Mouse (Mus musculus) left cerebral cortex, postnatal 4 days (tissue): ENCODE results near the gene Ext2. TPM values are rescaled to one million over a fixed set of nuclear protein-coding genes. Genes with fewer than 3 reads are reported as not detected.
A peak's percentile ranks its signal among the peaks of the same experiment; 100 is the strongest.

Source experiments
- DNase-seq: peaks from one replicate; pipeline ENCODE4 v3.0.0-alpha.2; 2022
- intact Hi-C: fragments of 180-260 bp; cut with DNase I; formaldehyde crosslinking; loops from one replicate; pipeline ENCODE4 v1.15.1; 2025
- total RNA-seq, 2 experiments: library from RNA; stranded (reverse); gene quantifications; 2 replicates each; pipeline ENCODE4 v1.2.3; 2021

The Ext2 gene
- total RNA-seq, 2 experiments from 2014 or later: 66.8 to 68.4 TPM

DNA sequence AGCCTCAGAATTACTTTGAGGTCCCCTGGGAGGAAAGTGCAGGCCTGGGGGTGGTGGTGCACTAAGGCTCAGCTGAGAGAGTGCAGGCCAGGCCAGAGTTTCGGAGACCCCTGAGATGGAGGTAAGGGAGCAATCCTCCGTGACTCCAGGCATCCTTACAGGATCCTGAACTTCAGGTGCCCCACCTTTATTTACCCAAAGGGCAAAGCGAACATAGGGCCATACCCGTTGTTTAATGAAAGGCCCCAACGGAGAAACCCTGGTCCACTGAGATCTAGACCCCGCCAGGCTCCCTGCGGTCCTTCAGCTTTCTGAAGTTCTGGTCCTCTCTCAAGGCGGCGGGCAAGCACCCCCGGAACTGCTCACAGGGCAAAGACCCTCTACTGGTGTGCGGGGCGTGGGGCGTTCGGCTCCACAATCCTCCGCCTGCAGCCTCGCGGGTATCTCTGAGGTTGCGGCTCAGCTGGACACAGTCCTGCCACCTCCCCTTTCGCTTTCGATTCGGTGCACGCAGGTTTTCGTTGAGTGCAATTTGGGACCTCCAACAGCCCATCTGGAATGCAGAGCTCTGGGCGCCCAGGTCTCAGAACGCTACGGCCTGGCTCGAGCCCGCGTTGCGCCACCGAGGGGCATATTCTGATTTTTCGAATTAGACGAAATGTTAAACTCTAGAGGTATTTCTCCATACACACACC lies 176.6 kb downstream of the Ext2 start:
- DNase-seq: no peak
- intact Hi-C loops: no loop called here

DNA sequence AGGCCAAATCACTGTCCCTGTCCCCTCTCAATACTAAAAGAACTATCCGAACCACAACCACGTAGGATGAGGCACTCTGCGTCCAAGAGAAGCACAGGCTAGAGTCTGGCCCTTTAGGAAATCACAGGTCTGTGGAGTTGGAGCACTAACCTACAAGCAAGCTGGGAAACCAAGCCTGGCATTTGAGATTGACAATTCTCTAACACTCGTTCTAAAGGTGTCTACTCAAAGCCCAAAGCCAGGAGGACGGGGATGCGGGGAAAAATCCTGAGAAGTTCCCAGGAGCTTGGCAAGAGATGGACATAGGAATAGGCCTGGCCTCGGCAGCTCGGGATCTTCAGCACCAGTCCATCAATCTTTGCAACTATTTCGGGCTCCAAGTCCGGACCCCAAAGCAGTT lies 177.2 kb downstream of the Ext2 start:
- intact Hi-C loops: no loop called here
- DNase-seq: no peak

DNA sequence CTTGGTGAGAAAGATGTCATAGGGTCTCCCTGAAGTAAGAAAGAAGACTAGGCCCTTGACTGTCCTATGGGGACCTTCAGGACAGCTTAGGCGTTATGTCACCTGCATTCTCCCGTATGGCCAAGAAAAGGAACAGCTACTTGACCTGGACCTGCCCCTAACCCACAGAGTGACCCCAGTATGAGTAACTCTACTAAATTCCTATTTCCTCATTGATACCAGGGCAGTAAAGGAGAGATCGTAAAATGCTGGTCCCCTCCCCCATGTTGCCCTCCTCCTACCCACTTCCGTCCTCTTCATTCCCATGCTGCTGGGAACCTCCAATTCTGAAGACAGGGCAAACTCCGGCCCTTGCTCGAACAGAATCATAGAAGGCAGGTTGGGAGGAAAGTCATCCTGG lies 177.6 kb downstream of the Ext2 start:
- intact Hi-C loops: no loop called here
- DNase-seq: no peak

DNA sequence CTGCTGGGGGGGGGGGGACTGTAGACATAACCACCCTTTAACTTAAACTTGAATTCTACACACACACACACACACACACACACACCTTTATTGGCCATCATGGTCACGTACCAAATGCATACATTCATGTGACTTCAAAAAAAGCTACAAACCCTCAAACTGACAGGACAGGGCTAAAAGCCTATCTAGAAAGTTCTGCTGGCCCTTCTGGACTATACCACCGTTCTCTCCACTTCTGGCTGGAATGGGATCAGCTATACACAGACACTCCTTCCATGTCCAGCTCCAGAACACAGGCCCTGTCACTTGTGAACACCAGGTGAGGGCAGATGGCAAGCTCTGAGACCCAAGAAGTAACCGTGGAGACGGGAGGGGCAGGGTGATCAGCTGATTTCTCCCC lies 178.1 kb downstream of the Ext2 start:
- intact Hi-C loops: no loop called here
- DNase-seq: no peak

DNA sequence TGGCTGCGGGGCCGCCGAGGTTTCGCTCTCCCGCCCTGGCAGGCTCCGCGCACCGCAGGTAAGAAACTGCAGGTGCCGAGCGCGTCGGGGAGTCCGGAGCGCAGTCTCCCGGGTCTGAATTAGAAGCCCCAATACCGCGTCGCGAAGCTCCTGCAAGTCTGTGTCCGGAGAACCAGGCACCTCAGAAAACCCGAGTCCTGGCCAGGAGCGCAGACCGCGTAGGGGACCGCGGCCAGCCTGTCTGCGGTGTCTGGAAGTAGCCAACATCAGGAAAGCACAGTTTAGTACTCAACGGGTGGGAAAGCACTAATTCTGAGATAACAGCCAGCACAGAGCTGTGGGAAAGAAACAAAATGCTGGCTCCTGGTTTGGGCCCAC lies 179.0 kb downstream of the Ext2 start:
- intact Hi-C loops: no loop called here
- no peak for DNase-seq

DNA sequence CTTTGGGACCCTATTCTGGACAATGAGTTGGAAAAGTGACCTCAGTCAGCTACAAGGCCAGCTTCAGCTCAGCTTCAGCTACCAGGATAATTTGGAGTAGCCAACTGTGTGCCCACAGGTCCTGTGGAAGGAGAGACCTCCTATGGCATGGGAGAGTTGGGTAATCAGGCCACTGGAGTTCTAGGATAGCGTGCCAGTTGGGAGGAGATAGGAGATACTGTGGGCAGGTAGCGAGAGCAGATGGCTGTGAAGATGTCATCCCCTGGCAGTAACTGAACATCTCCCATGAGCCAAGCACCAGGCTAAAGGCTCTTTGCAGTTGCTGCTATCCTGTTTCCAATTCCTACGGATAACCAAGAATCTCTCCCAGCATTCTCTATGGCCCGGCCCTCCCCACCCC lies 187.8 kb downstream of the Ext2 start:
- DNase-seq: no peak
- intact Hi-C loops: no loop called here

DNA sequence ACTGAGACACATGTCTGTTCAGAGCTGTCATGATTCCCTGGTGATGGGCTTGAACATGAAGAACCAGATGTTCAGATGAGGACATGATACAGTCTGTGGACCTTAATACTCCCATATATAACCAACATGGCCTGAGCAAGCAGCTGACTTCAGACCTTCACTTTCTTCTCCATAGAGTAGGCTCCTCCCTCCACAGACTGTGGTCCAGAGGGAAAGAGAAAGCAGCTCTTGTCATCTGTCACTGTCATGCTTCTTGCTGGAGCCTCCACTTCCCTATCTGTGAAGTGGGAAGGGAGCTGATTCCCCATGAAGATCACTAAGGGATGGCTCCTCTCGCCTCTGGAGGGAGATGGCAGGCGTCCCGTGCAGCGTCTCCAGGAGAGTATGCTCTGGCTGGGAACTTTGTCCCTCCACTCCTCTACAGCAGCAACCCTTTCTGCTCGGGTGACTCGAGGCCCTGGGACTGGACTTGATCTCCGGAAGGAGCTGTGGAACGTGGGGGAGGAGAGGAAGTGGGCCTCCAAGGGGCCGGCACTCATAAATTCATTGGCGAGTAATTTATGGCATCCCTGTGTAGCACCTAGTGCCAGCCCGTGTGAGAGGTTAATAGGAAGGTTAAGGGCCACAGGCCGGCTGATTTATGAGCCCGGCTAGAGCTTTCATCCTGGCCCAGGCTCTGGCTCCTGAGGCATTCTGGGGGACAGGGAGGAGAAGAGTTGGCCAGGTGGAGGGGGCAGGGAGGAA lies 197.5 kb downstream of the Ext2 start:
- intact Hi-C loops: no loop called here
- DNase-seq: no peak

DNA sequence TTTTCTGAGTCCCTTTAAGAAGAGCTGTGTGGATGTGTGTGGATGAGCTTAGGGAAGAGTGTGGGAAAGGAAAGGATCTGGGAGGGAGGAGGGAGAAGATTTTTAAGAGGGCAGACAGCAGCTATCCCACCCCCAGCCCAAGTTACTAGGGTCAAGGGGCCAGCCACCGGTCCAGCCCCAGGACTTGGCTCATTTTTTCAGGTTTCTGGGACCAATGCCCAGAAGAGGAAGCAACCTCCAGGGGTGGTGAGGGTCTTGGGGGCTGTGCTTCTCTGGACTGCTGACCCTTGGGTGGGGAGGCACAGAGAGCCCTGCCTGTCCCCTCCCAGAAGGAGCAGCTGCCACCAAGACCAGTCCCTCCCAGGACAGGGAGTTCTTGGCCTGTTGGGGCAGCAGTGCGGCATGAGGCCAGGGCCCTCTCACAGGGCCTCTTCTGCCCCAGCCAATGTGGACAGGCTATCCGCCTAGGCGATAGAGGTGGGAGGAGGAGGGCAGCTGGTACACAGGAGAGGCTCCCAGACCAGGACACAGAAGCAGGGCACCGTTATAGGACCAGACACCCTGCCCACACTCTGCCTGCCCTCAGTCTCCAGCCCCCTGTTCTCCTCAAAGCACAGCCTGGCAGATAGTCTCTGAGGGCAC lies 203.0 kb downstream of the Ext2 start:
- intact Hi-C loops: no loop called here
- DNase-seq: peak; percentile 54

DNA sequence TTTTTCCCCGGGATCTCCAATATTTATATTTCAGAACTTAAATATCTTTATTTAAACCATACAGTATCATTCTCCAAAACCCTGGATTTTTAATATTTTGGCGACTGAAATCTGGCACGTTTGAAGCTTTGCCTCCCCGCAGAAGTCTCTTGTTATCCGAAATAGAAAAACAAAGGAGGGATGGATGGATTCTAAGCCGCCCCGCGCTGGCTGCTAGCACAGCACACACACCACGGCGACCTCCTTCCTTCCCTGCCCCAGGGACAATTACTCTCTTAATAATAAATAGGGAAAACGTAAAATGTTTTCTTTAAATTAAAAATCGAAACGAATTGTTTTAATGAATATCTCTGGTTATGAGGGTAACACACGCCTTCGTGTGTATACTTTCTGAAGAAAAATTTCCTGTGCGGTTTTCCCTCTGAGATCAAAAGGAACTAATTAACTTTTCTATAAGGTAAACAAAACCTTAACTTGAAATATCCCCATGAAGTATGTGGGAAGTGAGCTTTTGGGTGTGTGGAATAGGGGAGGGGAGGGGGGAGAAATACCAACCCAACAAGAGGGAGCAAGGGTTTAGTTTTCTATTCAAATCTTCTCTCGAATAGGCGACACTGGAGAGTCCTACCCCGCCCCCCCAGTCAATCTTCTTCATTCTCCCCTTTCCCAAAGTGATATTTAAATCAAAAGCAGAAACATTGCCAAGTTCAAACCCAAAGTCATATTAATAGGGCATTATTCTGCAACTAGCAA lies 203.7 kb downstream of the Ext2 start:
- no peak for DNase-seq
- intact Hi-C loops: no loop called here

DNA sequence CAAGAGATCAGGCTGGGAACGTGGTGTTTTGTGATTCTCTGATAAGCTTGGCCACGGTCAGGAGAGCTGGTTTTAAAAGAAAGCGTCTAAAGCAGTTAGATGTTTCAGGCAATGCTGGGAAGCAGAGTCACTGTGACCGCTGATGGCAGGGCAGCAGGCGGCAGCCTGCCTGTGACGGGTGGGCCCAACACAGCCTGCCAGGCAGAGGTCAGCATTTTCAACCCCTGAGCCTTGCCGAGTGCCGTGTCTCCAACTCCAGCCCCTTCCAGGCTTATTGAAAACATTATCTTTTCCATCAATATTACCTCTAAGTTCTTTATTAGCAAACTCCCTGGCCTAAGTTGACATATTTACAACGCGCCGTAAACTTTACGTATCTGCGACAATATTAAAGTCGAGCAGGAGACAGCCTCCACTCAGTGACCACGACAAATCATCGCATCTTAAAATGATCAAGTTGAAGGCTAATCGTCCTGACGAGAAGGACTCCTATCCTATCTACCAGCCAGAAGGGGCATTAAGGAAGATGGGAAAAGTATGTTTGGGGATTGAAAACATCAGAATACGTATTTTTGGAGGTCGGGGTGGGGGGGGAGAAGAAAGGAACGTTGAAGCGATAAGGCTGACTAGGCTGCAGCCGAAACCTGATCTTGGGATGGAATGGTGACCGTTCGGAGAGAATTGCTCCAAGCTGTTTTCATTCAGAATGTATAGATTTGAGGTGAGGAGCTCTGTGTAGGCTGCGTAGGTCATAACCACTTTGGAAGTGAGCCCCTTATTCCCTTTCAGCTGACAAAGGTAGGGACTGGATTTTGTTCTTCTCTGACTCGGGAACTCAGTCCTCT lies 206.3 kb downstream of the Ext2 start:
- no peak for DNase-seq
- intact Hi-C loops: no loop called here

DNA sequence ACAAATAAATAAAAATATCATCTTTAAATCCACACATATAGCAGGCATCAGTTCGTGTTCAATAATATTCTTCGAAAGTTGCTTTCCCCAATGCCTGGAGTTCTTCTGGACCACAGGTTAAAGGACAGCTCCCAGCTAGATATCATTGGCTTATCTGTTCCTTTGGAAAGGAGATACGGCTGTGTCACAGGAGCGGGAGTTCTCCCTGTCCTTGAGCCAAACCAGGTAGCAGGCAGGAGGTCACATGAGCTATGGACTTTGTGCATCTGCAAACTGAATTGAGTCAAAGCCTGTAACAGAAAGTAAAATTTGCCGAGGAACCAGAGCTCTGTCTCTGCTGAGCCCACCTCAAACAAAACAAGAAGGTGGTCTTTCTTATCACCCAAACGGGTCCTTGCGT lies 209.3 kb downstream of the Ext2 start:
- no peak for DNase-seq
- intact Hi-C loops: no loop called here

Other genes starting within 250 kb of the Ext2 start
- 1 to 10 TPM; 1.6 to 1.9 TPM for gene Alx4, start 180.2 kb downstream of the Ext2 start, total RNA-seq
- 1 to 10 TPM; 6.7 to 7.4 TPM for gene Accs, start 27.4 kb upstream of the Ext2 start, total RNA-seq
- gene Accsl, start 46.6 kb upstream of the Ext2 start, total RNA-seq: under 1 TPM in 1 of 2 experiments, not detected in 1; 0.68 TPM
- gene Gm13889, start 134.6 kb upstream of the Ext2 start, total RNA-seq: 10 to 100 TPM; 44.3 to 45.6 TPM
- gene Gm27027, start 173.8 kb upstream of the Ext2 start, total RNA-seq: not detected
- 10 to 100 TPM; 33.7 to 43.3 TPM for gene Alkbh3, start 188.2 kb upstream of the Ext2 start, total RNA-seq